Comparison of ENCODE assay signal across 33 mouse cellular contexts in genomic region chr11:121520761-121521160, GRCm38 (mm10). TPM values are rescaled to one million over a fixed set of nuclear protein-coding genes. Genes with fewer than 3 reads are reported as not detected.
DNase-seq lines count a peak whose midpoint lies in the region; ATAC-seq and TF ChIP-seq lines count a peak whose summit lies in the region.
"Had no signal": no experiment of that assay in that cellular context is flagged by ENCODE, and none has a peak within 500 bp of the region (broad histone marks: within the 10 kb centered on the region; RNA-seq: fewer than 3 reads in every experiment).

No protein-coding gene starts in this region.

- no peak overlapping the region for H3K9ac ChIP-seq in midbrain, embryonic 11.5 days (ENCODE audit: low read length)
- H3K9ac ChIP-seq in midbrain, embryonic 15.5 days, result no peak overlapping the region
- H3K9ac ChIP-seq in ES-E14 (ENCODE audit: insufficient read depth, low read depth, low read length, poor library complexity, severe bottlenecking), result peak overlapping the region; percentile 50; the same call in 1 of the 2 replicates
- no peak overlapping the region for H3K9ac ChIP-seq in stomach, embryonic 16.5 days (ENCODE audit: low read length)
- H3K9ac ChIP-seq: hindbrain, embryonic 14.5 days; kidney, embryonic 15.5 days; limb, embryonic 15.5 days; liver, postnatal 0 days; midbrain, embryonic 13.5 days had no signal

- no peak overlapping the region for H3K4me3 ChIP-seq in midbrain, embryonic 11.5 days (ENCODE audit: low read depth, low read length)
- H3K4me3 ChIP-seq in midbrain, embryonic 15.5 days, result no peak overlapping the region
- H3K4me3 ChIP-seq in ES-E14 (ENCODE audit: insufficient read depth in 1 of 2, low read depth in 1 of 2, low read length in 2 of 2, poor library complexity in 1 of 2, severe bottlenecking in 1 of 2), result no peak overlapping the region
- H3K4me3 ChIP-seq in macrophage (ENCODE audit: inconsistent target), result no peak overlapping the region
- no peak overlapping the region for H3K4me3 ChIP-seq in stomach, embryonic 16.5 days (replicated peaks; ENCODE audit: low read length)
- no peak overlapping the region for H3K4me3 ChIP-seq in lung, adult 2 months (replicated peaks; ENCODE audit: extremely low read depth, low read depth, low read length)
- H3K4me3 ChIP-seq: kidney, embryonic 15.5 days; limb, embryonic 10.5 days; limb, embryonic 15.5 days; midbrain, embryonic 13.5 days had no signal

- in situ Hi-C loops in ES-E14 (cut with MboI; ENCODE audit: low sequenced_read_pairs in 2 of 2, unreplicated experiment in 2 of 2), result no loop called here

- no peaks in the 10 kb centered on the region for H3K4me1 ChIP-seq in midbrain, embryonic 11.5 days (ENCODE audit: control insufficient read depth, insufficient read depth, low read length)
- peaks cover 5% of the 10 kb centered on the region; the same call in 1 of the 2 replicates for H3K4me1 ChIP-seq in midbrain, embryonic 15.5 days
- H3K4me1 ChIP-seq in ES-E14 (ENCODE audit: control insufficient read depth in 2 of 2, insufficient read depth in 2 of 2, low read length in 2 of 2, poor library complexity in 1 of 2), result peaks cover 8 to 18% of the 10 kb centered on the region in 2 experiments; a peak in 2 of 4 replicates
- H3K4me1 ChIP-seq in stomach, embryonic 16.5 days (ENCODE audit: control insufficient read depth, insufficient read depth, low read length), result peaks cover 14% of the 10 kb centered on the region; the same call in 1 of the 2 replicates
- H3K4me1 ChIP-seq in lung, adult 2 months (ENCODE audit: control insufficient read depth, insufficient read depth, low read length), result no peaks in the 10 kb centered on the region

- H3K27me3 ChIP-seq in midbrain, embryonic 11.5 days (ENCODE audit: control insufficient read depth, insufficient read depth, low read length), result no peaks in the 10 kb centered on the region
- no peaks in the 10 kb centered on the region for H3K27me3 ChIP-seq in midbrain, embryonic 15.5 days (replicated peaks)
- H3K27me3 ChIP-seq in stomach, embryonic 16.5 days (ENCODE audit: control insufficient read depth, insufficient read depth, low read length), result no peaks in the 10 kb centered on the region
- H3K27me3 ChIP-seq: kidney, embryonic 15.5 days; limb, embryonic 15.5 days; midbrain, embryonic 13.5 days had no signal

- H3K9me3 ChIP-seq in midbrain, embryonic 11.5 days (ENCODE audit: control insufficient read depth, low read length), result no peaks in the 10 kb centered on the region
- H3K9me3 ChIP-seq in midbrain, embryonic 15.5 days, result no peaks in the 10 kb centered on the region
- H3K9me3 ChIP-seq in ES-E14 (ENCODE audit: control insufficient read depth, insufficient read depth, low read depth, low read length), result no peaks in the 10 kb centered on the region
- H3K9me3 ChIP-seq in stomach, embryonic 16.5 days (replicated peaks; ENCODE audit: control insufficient read depth, low read length), result no peaks in the 10 kb centered on the region
- H3K9me3 ChIP-seq: kidney, embryonic 15.5 days; limb, embryonic 10.5 days; limb, embryonic 15.5 days; midbrain, embryonic 13.5 days had no signal

- no peak for TF ChIP-seq POLR2A in lung, adult 2 months (IDR thresholded peaks at IDR 0.05; ENCODE audit: borderline replicate concordance, extremely low read depth, low read depth, low read length)

- no peaks in the 10 kb centered on the region for H3K36me3 ChIP-seq in midbrain, embryonic 11.5 days (ENCODE audit: control insufficient read depth, insufficient read depth, low read length)
- no peaks in the 10 kb centered on the region for H3K36me3 ChIP-seq in midbrain, embryonic 15.5 days (replicated peaks)
- H3K36me3 ChIP-seq in ES-E14 (ENCODE audit: control insufficient read depth, insufficient read depth, low read length, poor library complexity, severe bottlenecking) (peaks cover 1% of the 10 kb centered on the region; the same call in 1 of the 2 replicates), macrophage (ENCODE audit: inconsistent target) (no peaks in the 10 kb centered on the region)
- H3K36me3 ChIP-seq in stomach, embryonic 16.5 days (ENCODE audit: control insufficient read depth, insufficient read depth, low read length), result no peaks in the 10 kb centered on the region
- H3K36me3 ChIP-seq: kidney, embryonic 15.5 days; limb, embryonic 10.5 days; limb, embryonic 15.5 days; midbrain, embryonic 13.5 days had no signal

- TF ChIP-seq CTCF in lung, adult 2 months (IDR thresholded peaks at IDR 0.05; ENCODE audit: insufficient read depth, low read length), result no peak

- peak; percentile 51 for DNase-seq in midbrain, embryonic 11.5 days (ENCODE audit: low spot score, missing footprints)
- no peak for DNase-seq in ES-E14 (ENCODE audit: low read depth, low spot score)
- DNase-seq in lung, adult 2 months, result no peak
- DNase-seq in Muller cell, postnatal 12 days (ENCODE audit: inconsistent ontology term), result no peak
- DNase-seq: adrenal gland, postnatal 25 days; B cell, adult 2 months; cerebellum, adult 18-20 months; cerebellum, postnatal 10 days; gastrocnemius, postnatal 25 days; heart, adult 11 months; heart, postnatal 4 days; kidney, adult 11 months; kidney, postnatal 36 days; layer of hippocampus, adult 9-11 months; liver, postnatal 0 days; lung, postnatal 4 days; right cerebral cortex, postnatal 25 days; thymus, adult 2 months; thymus, postnatal 36 days had no signal

- no peak for ATAC-seq in midbrain, embryonic 11.5 days (ENCODE audit: low FRiP score)
- ATAC-seq in midbrain, embryonic 15.5 days (replicated peaks), result no peak
- no peak for ATAC-seq in stomach, embryonic 16.5 days (ENCODE audit: insufficient read depth, low FRiP score)
- ATAC-seq: forebrain, embryonic 14.5 days; inflammation-experienced regulatory T-cells, adult 6 months; liver, postnatal 0 days; lung, postnatal 0 days; midbrain, embryonic 13.5 days had no signal

- no peak overlapping the region for H3K27ac ChIP-seq in midbrain, embryonic 11.5 days (ENCODE audit: low read depth, low read length)
- no peak overlapping the region for H3K27ac ChIP-seq in midbrain, embryonic 15.5 days
- peak overlapping the region; percentile 78; the same call in 1 of the 2 replicates for H3K27ac ChIP-seq in ES-E14 (ENCODE audit: insufficient read depth, low read depth, low read length, poor library complexity, severe bottlenecking)
- H3K27ac ChIP-seq in macrophage, result peak overlapping the region; percentile 29; the same call in 1 of the 2 replicates
- peak overlapping the region; percentile 4; the same call in 1 of the 2 replicates for H3K27ac ChIP-seq in stomach, embryonic 16.5 days (ENCODE audit: low read length)
- H3K27ac ChIP-seq: hindbrain, embryonic 14.5 days; kidney, embryonic 15.5 days; limb, embryonic 10.5 days; limb, embryonic 15.5 days; midbrain, embryonic 13.5 days had no signal

- H3K4me2 ChIP-seq in midbrain, embryonic 11.5 days, result no peak overlapping the region
- no peak overlapping the region for H3K4me2 ChIP-seq in midbrain, embryonic 15.5 days
- no peak overlapping the region for H3K4me2 ChIP-seq in stomach, embryonic 16.5 days (ENCODE audit: low read depth, low read length)
- H3K4me2 ChIP-seq: heart, embryonic 11.5 days; hindbrain, embryonic 14.5 days; kidney, embryonic 15.5 days; limb, embryonic 15.5 days; midbrain, embryonic 13.5 days had no signal

- 95% methylated on average over 2 of the region's 2 CpGs for WGBS in midbrain, embryonic 11.5 days
- WGBS in midbrain, embryonic 15.5 days, result 89% methylated on average over 2 of the region's 2 CpGs
- 60% methylated on average over 2 of the region's 2 CpGs for WGBS in macrophage (ENCODE audit: missing documents)
- 66% methylated on average over 2 of the region's 2 CpGs for WGBS in stomach, embryonic 16.5 days
- 88% methylated on average over 2 of the region's 2 CpGs for WGBS in lung, adult 2 months

- H3K79me2 ChIP-seq in macrophage (ENCODE audit: inconsistent target), result no peaks in the 10 kb centered on the region

TF ChIP-seq in ES-E14, 5 proteins besides CTCF, POLR2A, EP300 and RAD21:
- TF ChIP-seq MAFK (IDR thresholded peaks at IDR 0.05; ENCODE audit: insufficient read depth, low read depth, low read length) (no peak), ZNF384 (IDR thresholded peaks at IDR 0.05; ENCODE audit: low read depth, low read length) (no peak), HCFC1 (IDR thresholded peaks at IDR 0.05; ENCODE audit: borderline replicate concordance, insufficient read depth, low read length) (no peak), CHD2 (IDR thresholded peaks at IDR 0.05; ENCODE audit: low read depth, low read length) (no peak), ZC3H11A (IDR thresholded peaks at IDR 0.05; ENCODE audit: borderline replicate concordance, low read depth, low read length) (no peak)
TF ChIP-seq in ES-E14: peak in this region for 0.

RNA-seq across cellular contexts. Expression of gene Zfp750, which starts 1.6 kb away (rescaled TPM):
- polyA plus RNA-seq in midbrain, embryonic 11.5 days (2014; fragmentation: Nextera tagmentation; extraction: Ambion mirVana), result 0.17 and 0.20 TPM in 2 replicates
- 0.51 and 0.84 TPM in 2 replicates for polyA plus RNA-seq in midbrain, embryonic 15.5 days (2015; fragmentation: Nextera tagmentation; extraction: Ambion mirVana)
- total RNA-seq in ES-E14 (2012; rRNA removed), result 1.5 and 2.2 TPM in 2 replicates
- total RNA-seq in macrophage (2018; cell fraction: chromatin; rRNA removed), result not detected
- total RNA-seq in macrophage (2018; cell fraction: cytosol; rRNA removed), result under 1 TPM in 1 of 26 experiments, not detected in 25; 0.03 TPM
- total RNA-seq in macrophage (2018; cell fraction: nucleus; rRNA removed), result under 1 TPM in 1 of 26 experiments, not detected in 25; 0.29 TPM
- polyA plus RNA-seq in macrophage (2018), result 0.07 TPM in 1 of 3 replicates, not detected in the others
- polyA plus RNA-seq in stomach, embryonic 16.5 days (2015; fragmentation: Nextera tagmentation; extraction: Ambion mirVana), result 18.3 and 25.8 TPM in 2 replicates
- polyA plus RNA-seq in lung, adult 2 months (2012; rRNA removed), result 1.3 and 5.6 TPM in 2 replicates
- total RNA-seq: left cerebral cortex, postnatal 10 days; neutrophil, adult 5-6 weeks had no signal

Comparison
In these comparisons a context has a peak if more than half of its experiments do, and no peak if none do; other contexts are left out.
1. H3K27ac ChIP-seq: peak in ES-E14 (single experiment), macrophage (single experiment) and stomach, embryonic 16.5 days (single experiment); none in midbrain, embryonic 11.5 days (single experiment) and midbrain, embryonic 15.5 days (single experiment).